Mouse (Mus musculus): ENCODE data around the gene 2900026A02Rik. TPM values are rescaled to one million over a fixed set of nuclear protein-coding genes. Genes with fewer than 3 reads are reported as not detected.

Gene 2900026A02Rik
- total and polyA plus RNA-seq, 3 experiments: not detected

- Histone ChIP-seq H3K4me1 (ENCODE audit: control insufficient read depth in 1 of 2, insufficient read depth in 2 of 2, low read length in 2 of 2) (no peaks in the 10 kb centered on the region), H3K27ac (ENCODE audit: control insufficient read depth, low read depth, low read length) (no peak overlapping the region), H3K4me3 (ENCODE audit: control insufficient read depth in 1 of 2, insufficient read depth in 1 of 2, low read depth in 2 of 2, low read length in 2 of 2) (no peak overlapping the region), H3K36me3 (ENCODE audit: control insufficient read depth in 1 of 2, insufficient read depth in 2 of 2, low read length in 2 of 2) (no peaks in the 10 kb centered on the region), H3K9ac (ENCODE audit: control insufficient read depth, low read depth, low read length, poor library complexity, severe bottlenecking) (no peak overlapping the region), H3K27me3 (ENCODE audit: control insufficient read depth in 1 of 2, insufficient read depth in 2 of 2, low read length in 2 of 2) (no peaks in the 10 kb centered on the region), H3K79me2 (ENCODE audit: control insufficient read depth, insufficient read depth, low read length, poor library complexity) (no peaks in the 10 kb centered on the region), H3K9me3 (replicated peaks; ENCODE audit: insufficient read depth, low read length) (no peaks in the 10 kb centered on the region)
- TF ChIP-seq POLR2A (IDR thresholded peaks at IDR 0.05; ENCODE audit: control insufficient read depth in 1 of 2, insufficient read depth in 1 of 2, low read depth in 1 of 2, low read length in 2 of 2, poor library complexity in 1 of 2) (no peak), MYC (IDR thresholded peaks at IDR 0.05; ENCODE audit: low read depth, low read length) (no peak), ZC3H11A (IDR thresholded peaks at IDR 0.05; ENCODE audit: low read depth, low read length) (no peak), RAD21 (IDR thresholded peaks at IDR 0.05; ENCODE audit: low read depth, low read length) (no peak), ZNF384 (IDR thresholded peaks at IDR 0.05; ENCODE audit: low read depth, low read length) (no peak), HCFC1 (IDR thresholded peaks at IDR 0.05; ENCODE audit: low read depth, low read length) (no peak), MAZ (IDR thresholded peaks at IDR 0.05; ENCODE audit: low read depth, low read length) (no peak), EP300 (IDR thresholded peaks at IDR 0.05; ENCODE audit: low read depth in 1 of 2, low read length in 2 of 2) (no peak), JUND (IDR thresholded peaks at IDR 0.05; ENCODE audit: low read depth, low read length) (no peak), NELFE (IDR thresholded peaks at IDR 0.05; ENCODE audit: low read depth, low read length) (no peak), USF2 (IDR thresholded peaks at IDR 0.05; ENCODE audit: borderline replicate concordance in 1 of 2, insufficient read depth in 1 of 2, low read depth in 1 of 2, low read length in 2 of 2) (no peak), MXI1 (IDR thresholded peaks at IDR 0.05; ENCODE audit: low read depth, low read length) (no peak), GABPA (IDR thresholded peaks at IDR 0.05; ENCODE audit: low read depth, low read length) (no peak), RCOR1 (IDR thresholded peaks at IDR 0.05; ENCODE audit: low read depth, low read length) (no peak), ELF1 (IDR thresholded peaks at IDR 0.05; ENCODE audit: low read depth, low read length) (no peak), MAFK (IDR thresholded peaks at IDR 0.05; ENCODE audit: borderline replicate concordance, low read depth, low read length) (no peak), MEF2A (IDR thresholded peaks at IDR 0.05; ENCODE audit: extremely low read depth, insufficient replicate concordance, low read depth, low read length, poor library complexity, severe bottlenecking) (no peak), TBP (IDR thresholded peaks at IDR 0.05; ENCODE audit: low read depth, low read length) (no peak)
- no peak for DNase-seq (ENCODE audit: low read depth, low spot score)
Measured at GRCm38 (mm10) chr5:113164448-113164847, 56.6 kb downstream of the 2900026A02Rik start.

GRCm38 (mm10) chr5:113163116-113163515 lies 57.9 kb downstream of the 2900026A02Rik start:
- TF ChIP-seq CHD2 (IDR thresholded peaks at IDR 0.05; ENCODE audit: low read length): no peak
- TF ChIP-seq MXI1 (IDR thresholded peaks at IDR 0.05; ENCODE audit: low read depth, low read length): no peak
- no peak for TF ChIP-seq ZMIZ1 (IDR thresholded peaks at IDR 0.05; ENCODE audit: low read depth, low read length)
- TF ChIP-seq ZKSCAN1 (IDR thresholded peaks at IDR 0.05; ENCODE audit: low read depth, low read length): no peak
- no peak for TF ChIP-seq POLR2A (IDR thresholded peaks at IDR 0.05; ENCODE audit: control insufficient read depth in 1 of 2, insufficient read depth in 1 of 2, low read depth in 1 of 2, low read length in 2 of 2, poor library complexity in 1 of 2)
- TF ChIP-seq GATA1 (IDR thresholded peaks at IDR 0.05; ENCODE audit: low read depth, low read length): no peak
- no peak for TF ChIP-seq HCFC1 (IDR thresholded peaks at IDR 0.05; ENCODE audit: low read depth, low read length)
- TF ChIP-seq ZNF384 (IDR thresholded peaks at IDR 0.05; ENCODE audit: low read depth, low read length): no peak
- TF ChIP-seq TAL1 (IDR thresholded peaks at IDR 0.05; ENCODE audit: low read length): no peak
- TF ChIP-seq ELF1 (IDR thresholded peaks at IDR 0.05; ENCODE audit: low read depth, low read length): no peak
- TF ChIP-seq POLR2AphosphoS2 (IDR thresholded peaks at IDR 0.05; ENCODE audit: low read length): no peak
- no peak for TF ChIP-seq MYC (IDR thresholded peaks at IDR 0.05; ENCODE audit: low read depth, low read length)
- no peak for TF ChIP-seq NELFE (IDR thresholded peaks at IDR 0.05; ENCODE audit: low read depth, low read length)
- no peak for TF ChIP-seq ZC3H11A (IDR thresholded peaks at IDR 0.05; ENCODE audit: low read depth, low read length)
- no peak for TF ChIP-seq CTCF (IDR thresholded peaks at IDR 0.05 in 2 of 3, conservative IDR thresholded peaks at IDR 0.05 in 1 of 3; ENCODE audit: control insufficient read depth in 1 of 3, insufficient read depth in 1 of 3, low read depth in 2 of 3, low read length in 3 of 3, poor library complexity in 1 of 3, severe bottlenecking in 1 of 3)
- TF ChIP-seq MAFK (IDR thresholded peaks at IDR 0.05; ENCODE audit: borderline replicate concordance, low read depth, low read length): no peak
- TF ChIP-seq BHLHE40 (IDR thresholded peaks at IDR 0.05; ENCODE audit: borderline replicate concordance, low read depth, low read length): no peak
- no peak for TF ChIP-seq SIN3A (IDR thresholded peaks at IDR 0.05; ENCODE audit: low read length)
- Histone ChIP-seq H3K27me3 (ENCODE audit: control insufficient read depth in 1 of 2, insufficient read depth in 2 of 2, low read length in 2 of 2) (no peaks in the 10 kb centered on the region), H3K9me3 (replicated peaks; ENCODE audit: insufficient read depth, low read length) (no peaks in the 10 kb centered on the region), H3K9ac (ENCODE audit: control insufficient read depth, low read depth, low read length, poor library complexity, severe bottlenecking) (no peak overlapping the region), H3K79me2 (ENCODE audit: control insufficient read depth, insufficient read depth, low read length, poor library complexity) (no peaks in the 10 kb centered on the region), H3K36me3 (ENCODE audit: control insufficient read depth in 1 of 2, insufficient read depth in 2 of 2, low read length in 2 of 2) (no peaks in the 10 kb centered on the region), H3K4me1 (ENCODE audit: control insufficient read depth in 1 of 2, insufficient read depth in 2 of 2, low read length in 2 of 2) (no peaks in the 10 kb centered on the region), H3K4me3 (ENCODE audit: control insufficient read depth in 1 of 2, insufficient read depth in 1 of 2, low read depth in 2 of 2, low read length in 2 of 2) (no peak overlapping the region), H3K27ac (ENCODE audit: control insufficient read depth, low read depth, low read length) (no peak overlapping the region)
- no peak for DNase-seq (ENCODE audit: low read depth, low spot score)
